Mouse (Mus musculus) small intestine, adult 2 months (tissue): Measurements from ENCODE around the gene Slc2a8. TPM values are rescaled to one million over a fixed set of nuclear protein-coding genes. Genes with fewer than 3 reads are reported as not detected.
A peak's percentile ranks its signal among the peaks of the same experiment; 100 is the strongest.

Experiments
- H3K27ac ChIP-seq: fragments of 200-500 bp; 2 replicates; pipeline ENCODE4 v1.5.1; 2012; ENCODE audit warnings: low read depth, low read length, control low read depth, inconsistent platforms; ENCODE audit not compliant: insufficient read depth
- H3K27me3 ChIP-seq: fragments of 200-500 bp; 2 replicates; pipeline ENCODE4 v1.6.1; 2012; ENCODE audit warnings: mild to moderate bottlenecking, moderate library complexity, low read length, inconsistent platforms; ENCODE audit not compliant: control insufficient read depth, insufficient read depth
- H3K36me3 ChIP-seq: fragments of 200-500 bp; 2 replicates; pipeline ENCODE4 v1.6.1; 2012; ENCODE audit warnings: mild to moderate bottlenecking, low read length, control low read depth, inconsistent platforms; ENCODE audit not compliant: control insufficient read depth, insufficient read depth
- H3K4me1 ChIP-seq: fragments of 200-500 bp; 2 replicates; pipeline ENCODE4 v1.6.1; 2012; ENCODE audit warnings: low read length, inconsistent platforms, mixed read lengths; ENCODE audit not compliant: control insufficient read depth, insufficient read depth, insufficient read length
- H3K4me3 ChIP-seq: fragments of 200-500 bp; 2 replicates; pipeline ENCODE4 v1.5.1; 2012; ENCODE audit warnings: low read depth, mild to moderate bottlenecking, control low read depth, inconsistent platforms, low read length, moderate library complexity
- CTCF ChIP-seq: fragments of 200-500 bp; IDR thresholded peaks from 2 replicates; pipeline ENCODE4 v1.5.1; 2012; ENCODE audit warnings: low read depth, mild to moderate bottlenecking, control low read depth, inconsistent platforms, low read length, moderate library complexity, mixed read lengths; ENCODE audit not compliant: insufficient replicate concordance, insufficient read length; ENCODE audit errors: extremely low read depth
- POLR2A ChIP-seq: fragments of 200-500 bp; IDR thresholded peaks from 2 replicates; pipeline ENCODE4 v1.6.1; 2012; ENCODE audit warnings: low read depth, mild to moderate bottlenecking, control low read depth, inconsistent platforms, low read length, moderate library complexity
- WGBS: fragments of 180-500 bp; shearing (Covaris S2); methylation state at CpG from one replicate; pipeline ENCODE4 v1.1.7; 2018; 5-methylcytosine and 5-hydroxymethylcytosine counted together
- polyA plus RNA-seq: library from polyadenylated mRNA; depleted of rRNA; stranded (reverse); fragments of >200 nt; gene quantifications from 2 replicates; pipeline ENCODE4 v1.2.3, GENCODE M21; 2012

Slc2a8 gene
- polyA plus RNA-seq, 1 experiment: 46.7 TPM

GRCm38 (mm10) chr2:32961192-32961995 is 20.5 kb downstream of the Slc2a8 start, which contains the start of the genes Rpl12 and Lrsam1:
Gene Rpl12 (plus strand): TSS chr2:32961559.
Gene Lrsam1 (minus strand): TSS chr2:32961614.
- Histone ChIP-seq H3K27ac (peak within 1 kb of the TSS; percentile 50), H3K4me3 (peak within 1 kb of the TSS; percentile 73), H3K4me1 (peaks cover 5% of the 10 kb centered on the region), H3K27me3 (no peaks in the 10 kb centered on the region), H3K36me3 (peaks cover 32% of the 10 kb centered on the region)
- TF ChIP-seq POLR2A (peak; percentile 76), CTCF (no peak)
- 1% methylated on average over 55 of the region's 55 CpGs for WGBS

GRCm38 (mm10) chr2:32960273-32960672 is 21.6 kb downstream of the Slc2a8 start:
- TF ChIP-seq POLR2A (no peak), CTCF (no peak)
- H3K4me1 ChIP-seq: peaks cover 5% of the 10 kb centered on the region
- no peaks in the 10 kb centered on the region for H3K27me3 ChIP-seq
- H3K36me3 ChIP-seq: peaks cover 32% of the 10 kb centered on the region
- WGBS: 90% methylated on average over 4 of the region's 4 CpGs
- no peak overlapping the region for H3K27ac ChIP-seq
- no peak overlapping the region for H3K4me3 ChIP-seq

- Histone ChIP-seq H3K4me3 (no peak overlapping the region), H3K27ac (no peak overlapping the region), H3K4me1 (peaks cover 5% of the 10 kb centered on the region), H3K27me3 (no peaks in the 10 kb centered on the region), H3K36me3 (peaks cover 21% of the 10 kb centered on the region)
- TF ChIP-seq POLR2A (no peak), CTCF (no peak)
- 51% methylated on average over 8 of the region's 8 CpGs for WGBS
Observed at GRCm38 (mm10) chr2:32957344-32957743, 24.5 kb downstream of the Slc2a8 start.

GRCm38 (mm10) chr2:32954581-32954980 is 27.3 kb downstream of the Slc2a8 start:
- no peak overlapping the region for H3K27ac ChIP-seq
- H3K36me3 ChIP-seq: peaks cover 29% of the 10 kb centered on the region
- H3K4me1 ChIP-seq: no peaks in the 10 kb centered on the region
- H3K4me3 ChIP-seq: no peak overlapping the region
- WGBS: 88% methylated on average over 2 of the region's 2 CpGs
- no peak for TF ChIP-seq CTCF
- no peak for TF ChIP-seq POLR2A
- no peaks in the 10 kb centered on the region for H3K27me3 ChIP-seq

GRCm38 (mm10) chr2:32947454-32947853 is 34.4 kb downstream of the Slc2a8 start:
- TF ChIP-seq CTCF (no peak), POLR2A (no peak)
- H3K4me1 ChIP-seq: no peaks in the 10 kb centered on the region
- H3K27ac ChIP-seq: no peak overlapping the region
- H3K36me3 ChIP-seq: peaks cover 46% of the 10 kb centered on the region
- H3K27me3 ChIP-seq: no peaks in the 10 kb centered on the region
- 89% methylated on average over 11 of the region's 11 CpGs for WGBS
- no peak overlapping the region for H3K4me3 ChIP-seq

- WGBS: 93% methylated on average over 4 of the region's 4 CpGs
- Histone ChIP-seq H3K27ac (no peak overlapping the region), H3K4me1 (no peaks in the 10 kb centered on the region), H3K4me3 (no peak overlapping the region), H3K36me3 (peaks cover 36% of the 10 kb centered on the region), H3K27me3 (no peaks in the 10 kb centered on the region)
- TF ChIP-seq POLR2A: no peak
- no peak for TF ChIP-seq CTCF
Observed at GRCm38 (mm10) chr2:32940483-32940882, 41.4 kb downstream of the Slc2a8 start.

GRCm38 (mm10) chr2:32939418-32939817 is 42.5 kb downstream of the Slc2a8 start:
- Histone ChIP-seq H3K36me3 (peaks cover 26% of the 10 kb centered on the region), H3K4me3 (no peak overlapping the region), H3K27ac (no peak overlapping the region), H3K27me3 (no peaks in the 10 kb centered on the region), H3K4me1 (no peaks in the 10 kb centered on the region)
- TF ChIP-seq CTCF (peak; percentile 29; the same call in 1 of the 2 replicates), POLR2A (no peak)
- WGBS: 90% methylated on average over 5 of the region's 5 CpGs
